Mouse (Mus musculus): ENCODE results near the gene Hcfc1r1. TPM values are rescaled to one million over a fixed set of nuclear protein-coding genes. Genes with fewer than 3 reads are reported as not detected.

Gene Hcfc1r1
- polyA plus RNA-seq, 1 experiment = not detected

DNA sequence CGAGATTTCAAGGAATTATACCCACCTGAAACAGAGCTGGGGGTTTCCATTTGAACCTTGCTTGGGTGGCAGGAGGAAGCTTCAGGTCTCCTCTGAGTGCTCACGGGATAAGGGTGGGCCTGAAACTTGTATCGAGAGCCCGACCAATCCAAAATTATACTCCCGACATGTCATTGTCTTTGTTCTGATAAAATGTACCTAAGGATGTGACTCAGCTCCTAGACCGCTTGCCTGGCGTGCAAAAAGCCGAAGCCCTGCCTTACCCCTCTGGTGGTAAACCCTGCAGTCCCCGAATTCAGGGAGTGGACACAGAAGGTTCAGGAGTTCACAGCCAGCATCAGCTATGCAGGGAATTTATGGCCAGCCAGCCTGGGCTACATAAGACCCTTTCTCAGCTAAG lies 6.9 kb downstream of the Hcfc1r1 start:
- no peak for TF ChIP-seq CTCF (IDR thresholded peaks at IDR 0.05; ENCODE audit: insufficient read depth, low read depth, low read length)
- TF ChIP-seq POLR2A (IDR thresholded peaks at IDR 0.05; ENCODE audit: insufficient read depth, low read depth, low read length) = no peak
- peaks cover 24% of the 10 kb centered on the region for H3K4me1 ChIP-seq (ENCODE audit: control insufficient read depth, insufficient read depth, low read length)
- H3K4me3 ChIP-seq (ENCODE audit: insufficient read depth, low read depth, low read length) = no peak overlapping the region
- WGBS = 85% methylated on average over 9 of the region's 9 CpGs
- no peak overlapping the region for H3K27ac ChIP-seq (ENCODE audit: insufficient read depth, low read depth, low read length)

DNA sequence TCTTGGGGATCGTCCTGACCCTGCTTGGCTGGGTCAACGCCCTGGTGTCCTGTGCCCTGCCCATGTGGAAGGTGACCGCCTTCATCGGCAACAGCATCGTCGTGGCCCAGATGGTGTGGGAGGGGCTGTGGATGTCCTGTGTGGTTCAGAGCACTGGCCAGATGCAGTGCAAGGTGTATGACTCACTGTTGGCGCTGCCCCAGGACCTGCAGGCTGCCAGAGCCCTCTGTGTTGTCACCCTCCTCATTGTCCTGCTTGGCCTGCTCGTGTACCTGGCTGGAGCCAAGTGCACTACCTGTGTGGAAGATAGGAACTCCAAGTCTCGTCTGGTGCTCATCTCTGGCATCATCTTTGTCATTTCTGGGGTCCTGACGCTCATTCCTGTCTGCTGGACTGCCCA lies 7.7 kb downstream of the Hcfc1r1 start:
- Histone ChIP-seq H3K4me1 (ENCODE audit: control insufficient read depth, insufficient read depth, low read length) (peaks cover 17% of the 10 kb centered on the region; the same call in 1 of the 2 replicates), H3K27ac (ENCODE audit: insufficient read depth, low read depth, low read length) (no peak overlapping the region), H3K4me3 (ENCODE audit: insufficient read depth, low read depth, low read length) (no peak overlapping the region)
- WGBS = 77% methylated on average over 10 of the region's 10 CpGs
- TF ChIP-seq CTCF (IDR thresholded peaks at IDR 0.05; ENCODE audit: insufficient read depth, low read depth, low read length) = no peak
- no peak for TF ChIP-seq POLR2A (IDR thresholded peaks at IDR 0.05; ENCODE audit: insufficient read depth, low read depth, low read length)

DNA sequence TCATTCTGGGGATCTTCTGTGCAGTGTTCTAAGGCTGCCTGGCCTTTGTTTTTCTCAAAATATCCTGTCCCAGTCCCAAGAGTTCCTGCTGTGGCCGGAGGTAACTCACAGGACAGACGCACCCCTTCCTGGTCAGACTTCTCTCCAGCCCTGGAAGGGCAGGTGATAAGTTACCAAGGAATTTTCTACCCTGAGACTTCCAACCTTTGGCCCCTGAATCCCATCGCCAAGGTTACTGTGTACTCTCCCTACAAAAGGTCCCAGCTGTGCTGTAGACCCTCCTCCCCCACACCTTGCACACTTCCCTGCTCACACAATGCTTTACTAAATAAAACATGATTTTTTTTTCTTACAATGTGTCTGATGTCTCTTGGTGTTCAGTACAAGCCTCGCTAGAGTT lies 8.7 kb downstream of the Hcfc1r1 start:
- peaks cover 8% of the 10 kb centered on the region; the same call in 1 of the 2 replicates for H3K4me1 ChIP-seq (ENCODE audit: control insufficient read depth, insufficient read depth, low read length)
- 69% methylated on average over 4 of the region's 4 CpGs for WGBS
- TF ChIP-seq CTCF (IDR thresholded peaks at IDR 0.05; ENCODE audit: insufficient read depth, low read depth, low read length) = no peak
- TF ChIP-seq POLR2A (IDR thresholded peaks at IDR 0.05; ENCODE audit: insufficient read depth, low read depth, low read length) = no peak
- no peak overlapping the region for H3K27ac ChIP-seq (ENCODE audit: insufficient read depth, low read depth, low read length)
- H3K4me3 ChIP-seq (ENCODE audit: insufficient read depth, low read depth, low read length) = no peak overlapping the region

DNA sequence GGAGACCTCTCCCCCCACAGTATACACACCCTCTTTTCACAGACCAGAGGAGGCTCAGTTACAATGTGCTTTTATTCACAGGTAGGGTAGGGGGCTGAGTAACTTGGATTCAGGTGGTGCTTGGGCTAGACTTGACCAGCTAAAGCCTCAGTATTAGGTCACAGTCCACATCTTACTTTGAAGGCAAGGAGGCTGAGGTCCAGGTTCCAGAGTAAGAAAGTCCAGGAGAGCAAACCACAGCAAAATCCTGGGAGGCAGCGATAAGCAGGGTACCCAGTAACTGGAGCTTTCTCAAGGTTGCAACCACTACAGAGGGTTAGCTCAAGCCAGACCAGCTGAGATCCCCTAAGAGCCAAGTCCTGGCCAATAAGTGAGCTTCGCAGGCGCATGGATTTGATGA lies 9.1 kb downstream of the Hcfc1r1 start:
- TF ChIP-seq CTCF (IDR thresholded peaks at IDR 0.05; ENCODE audit: insufficient read depth, low read depth, low read length) (no peak), POLR2A (IDR thresholded peaks at IDR 0.05; ENCODE audit: insufficient read depth, low read depth, low read length) (no peak)
- Histone ChIP-seq H3K4me1 (ENCODE audit: control insufficient read depth, insufficient read depth, low read length) (peaks cover 8% of the 10 kb centered on the region; the same call in 1 of the 2 replicates), H3K4me3 (ENCODE audit: insufficient read depth, low read depth, low read length) (no peak overlapping the region), H3K27ac (ENCODE audit: insufficient read depth, low read depth, low read length) (no peak overlapping the region)
- WGBS = 85% methylated on average over 3 of the region's 3 CpGs

DNA sequence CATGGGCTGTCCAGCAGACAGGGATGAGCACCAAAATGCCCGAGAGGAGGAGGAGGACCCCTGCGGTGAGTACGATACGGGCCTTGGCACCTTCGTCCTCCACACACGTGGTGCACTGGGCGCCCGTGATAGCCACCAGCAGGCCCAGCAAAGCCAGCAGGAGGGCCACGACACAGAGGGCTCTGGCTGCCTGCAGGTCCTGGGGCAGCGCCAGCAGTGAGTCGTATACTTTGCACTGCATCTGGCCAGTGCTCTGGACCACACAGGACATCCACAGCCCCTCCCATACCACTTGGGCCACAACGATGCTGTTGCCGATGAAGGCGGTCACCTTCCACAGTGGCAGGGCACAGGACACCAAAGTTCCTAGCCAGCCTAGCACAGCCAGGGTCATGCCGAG lies 9.8 kb downstream of the Hcfc1r1 start:
- no peak overlapping the region for H3K4me3 ChIP-seq (ENCODE audit: insufficient read depth, low read depth, low read length)
- no peak overlapping the region for H3K27ac ChIP-seq (ENCODE audit: insufficient read depth, low read depth, low read length)
- peaks cover 8% of the 10 kb centered on the region; the same call in 1 of the 2 replicates for H3K4me1 ChIP-seq (ENCODE audit: control insufficient read depth, insufficient read depth, low read length)
- no peak for TF ChIP-seq POLR2A (IDR thresholded peaks at IDR 0.05; ENCODE audit: insufficient read depth, low read depth, low read length)
- no peak for TF ChIP-seq CTCF (IDR thresholded peaks at IDR 0.05; ENCODE audit: insufficient read depth, low read depth, low read length)
- 34% methylated on average over 15 of the region's 15 CpGs for WGBS

DNA sequence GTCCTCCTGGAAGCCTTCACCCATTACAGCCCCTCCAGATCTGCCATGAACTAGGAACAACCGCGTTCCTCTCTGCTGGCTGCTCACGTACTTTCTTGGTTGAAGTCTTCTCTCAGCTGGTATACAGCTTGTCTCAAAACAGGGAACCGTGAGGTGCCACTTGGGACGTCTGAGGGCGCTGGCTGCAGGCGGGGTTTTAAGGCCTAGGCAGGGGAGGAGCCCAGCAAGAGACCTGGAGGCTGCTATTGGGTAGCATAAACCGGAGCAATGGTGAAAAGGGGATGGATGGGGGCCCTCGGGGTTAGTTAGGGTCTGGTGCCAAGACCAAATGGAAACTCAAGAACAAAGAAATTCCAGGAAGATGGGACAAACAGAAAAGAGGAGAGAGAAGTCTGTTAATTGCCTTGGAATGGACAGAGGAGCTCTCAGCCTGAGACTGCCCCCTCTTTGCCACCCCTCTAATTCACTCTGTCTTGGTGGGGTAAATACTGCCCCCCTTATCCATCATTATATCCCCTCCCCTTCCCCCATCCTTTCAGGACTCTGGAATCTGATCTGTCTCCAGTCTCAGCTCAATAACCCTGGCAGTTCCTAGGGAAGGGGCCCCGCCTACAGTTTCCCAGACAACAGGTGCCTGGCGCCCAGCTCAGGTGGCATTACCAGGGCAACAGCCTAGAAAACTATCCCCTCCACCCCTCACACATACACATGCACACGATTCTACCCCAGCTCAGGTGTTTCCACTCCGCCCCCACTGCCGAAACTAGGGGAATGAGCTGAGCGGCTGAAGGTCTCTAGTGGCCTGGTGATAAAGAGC lies 10.7 kb downstream of the Hcfc1r1 start, which contains the start of gene Cldn9:
Cldn9 (minus strand) TSS at position 171 of the 817 bp plus-strand sequence.
- Histone ChIP-seq H3K4me1 (ENCODE audit: control insufficient read depth, insufficient read depth, low read length) (peaks cover 8% of the 10 kb centered on the region; the same call in 1 of the 2 replicates), H3K27ac (ENCODE audit: insufficient read depth, low read depth, low read length) (no peak within 1 kb of the TSS), H3K4me3 (ENCODE audit: insufficient read depth, low read depth, low read length) (no peak within 1 kb of the TSS)
- 48% methylated on average over 15 of the region's 15 CpGs for WGBS
- no peak for TF ChIP-seq POLR2A (IDR thresholded peaks at IDR 0.05; ENCODE audit: insufficient read depth, low read depth, low read length)
- TF ChIP-seq CTCF (IDR thresholded peaks at IDR 0.05; ENCODE audit: insufficient read depth, low read depth, low read length) = no peak

DNA sequence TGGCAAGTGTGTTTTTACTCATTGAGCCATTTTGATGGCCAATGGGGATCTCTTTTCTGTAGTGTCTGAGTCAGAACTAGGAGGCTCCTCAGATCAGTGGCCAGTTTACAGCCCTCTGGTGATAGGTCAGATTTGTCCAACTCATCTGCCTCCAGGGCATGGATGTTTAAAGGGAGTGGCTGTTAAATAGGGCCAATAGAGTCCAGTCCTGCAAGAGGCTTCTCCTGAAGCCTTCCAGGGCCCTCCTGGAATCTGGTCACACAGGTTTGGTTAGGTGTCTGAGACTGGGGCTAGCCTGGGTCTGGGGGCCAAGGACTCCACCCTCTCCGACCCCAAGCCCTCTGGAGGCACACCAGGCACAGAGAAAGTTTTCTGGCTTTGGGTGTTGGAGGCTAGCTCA lies 21.1 kb downstream of the Hcfc1r1 start:
- Histone ChIP-seq H3K4me3 (ENCODE audit: insufficient read depth, low read depth, low read length) (no peak overlapping the region), H3K27ac (ENCODE audit: insufficient read depth, low read depth, low read length) (no peak overlapping the region), H3K4me1 (ENCODE audit: control insufficient read depth, insufficient read depth, low read length) (peaks cover 3% of the 10 kb centered on the region; the same call in 1 of the 2 replicates)
- 65% methylated on average over 1 of the region's 1 CpGs for WGBS
- TF ChIP-seq CTCF (IDR thresholded peaks at IDR 0.05; ENCODE audit: insufficient read depth, low read depth, low read length) (no peak), POLR2A (IDR thresholded peaks at IDR 0.05; ENCODE audit: insufficient read depth, low read depth, low read length) (no peak)

DNA sequence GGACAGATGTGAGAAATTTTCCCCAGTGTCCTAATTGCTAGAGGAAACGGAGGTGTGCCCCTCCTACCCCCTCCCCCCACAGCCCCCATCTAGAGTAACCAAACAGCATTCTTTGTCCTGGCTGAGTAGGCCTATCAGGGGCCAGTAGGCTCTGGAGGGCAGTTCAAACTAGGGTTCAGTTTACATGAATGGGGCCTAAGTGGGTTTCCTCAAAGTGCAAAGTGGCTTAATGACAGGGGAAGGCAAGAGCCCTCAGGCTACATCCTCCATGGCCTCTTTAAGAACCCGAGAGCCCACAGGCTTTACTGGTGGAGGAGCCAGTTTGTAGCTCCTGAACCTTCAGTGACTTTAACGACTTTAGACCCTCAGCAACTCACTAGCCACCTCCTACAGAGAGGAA lies 22.4 kb downstream of the Hcfc1r1 start:
- Histone ChIP-seq H3K27ac (ENCODE audit: insufficient read depth, low read depth, low read length) (no peak overlapping the region), H3K4me3 (ENCODE audit: insufficient read depth, low read depth, low read length) (no peak overlapping the region), H3K4me1 (ENCODE audit: control insufficient read depth, insufficient read depth, low read length) (peaks cover 3% of the 10 kb centered on the region; the same call in 1 of the 2 replicates)
- TF ChIP-seq CTCF (IDR thresholded peaks at IDR 0.05; ENCODE audit: insufficient read depth, low read depth, low read length) (no peak), POLR2A (IDR thresholded peaks at IDR 0.05; ENCODE audit: insufficient read depth, low read depth, low read length) (no peak)
- 55% methylated on average over 3 of the region's 3 CpGs for WGBS

Measured in olfactory bulb, adult 2 months (tissue).